ENCODE assay signal across 10 mouse cellular contexts in the genomic region with DNA sequence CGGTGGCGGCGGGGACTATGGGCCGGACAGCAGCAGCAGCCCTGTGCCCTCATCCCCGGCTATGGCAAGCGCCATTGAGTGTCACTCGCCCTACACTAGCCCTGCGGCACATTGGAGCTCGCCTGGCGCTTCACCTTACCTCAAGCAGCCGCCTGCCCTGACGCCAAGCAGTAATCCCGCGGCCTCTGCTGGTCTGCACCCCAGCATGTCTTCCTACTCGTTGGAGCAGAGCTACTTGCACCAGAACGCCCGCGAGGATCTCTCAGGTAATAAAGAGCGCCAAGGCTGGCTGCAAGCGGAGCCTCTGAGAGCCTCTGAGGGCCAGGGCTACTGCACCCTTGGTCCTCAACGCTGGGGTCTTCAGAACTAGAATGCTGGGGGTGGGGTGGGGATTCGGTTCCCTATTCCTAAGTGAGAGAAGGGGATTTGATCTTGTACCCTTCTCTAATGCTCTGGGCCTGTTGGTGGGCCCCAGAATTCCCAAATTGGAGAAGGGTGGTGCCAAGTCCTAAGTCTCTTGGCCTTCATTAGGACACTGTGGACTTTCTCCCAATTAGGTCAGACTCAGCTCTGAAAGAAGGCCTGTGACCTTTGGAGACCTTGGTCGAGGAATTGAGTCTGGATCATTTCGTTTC. TPM values are rescaled to one million over a fixed set of nuclear protein-coding genes. Genes with fewer than 3 reads are reported as not detected.
A peak's percentile ranks its signal among the peaks of the same experiment; 100 is the strongest.
DNase-seq lines count a peak whose midpoint lies in the region; ATAC-seq and TF ChIP-seq lines count a peak whose summit lies in the region.
"Had no signal": no experiment of that assay in that cellular context is flagged by ENCODE, and none has a peak within 500 bp of the region (broad histone marks: within the 10 kb centered on the region; RNA-seq: fewer than 3 reads in every experiment).

No protein-coding gene starts in this region.

- peak overlapping the region; percentile 6; the same call in 1 of the 2 replicates for H3K4me3 ChIP-seq in kidney, postnatal 0 days (replicated peaks; ENCODE audit: low read depth, low read length)
- H3K4me3 ChIP-seq in embryonic facial prominence, embryonic 11.5 days (ENCODE audit: low read depth, low read length) = peak overlapping the region; percentile 60
- peak overlapping the region; percentile 60 for H3K4me3 ChIP-seq in intestine, embryonic 15.5 days (replicated peaks)
- H3K4me3 ChIP-seq in neural tube, embryonic 15.5 days (replicated peaks) = peak overlapping the region; percentile 45

- peaks cover 99% of the 10 kb centered on the region for H3K27me3 ChIP-seq in kidney, postnatal 0 days (ENCODE audit: insufficient read depth, low read length)
- H3K27me3 ChIP-seq in embryonic facial prominence, embryonic 11.5 days (ENCODE audit: control insufficient read depth, insufficient read depth, low read length) = peaks cover 77% of the 10 kb centered on the region
- peaks cover 80% of the 10 kb centered on the region for H3K27me3 ChIP-seq in intestine, embryonic 15.5 days (replicated peaks)
- peaks cover 95% of the 10 kb centered on the region for H3K27me3 ChIP-seq in neural tube, embryonic 15.5 days (replicated peaks)

- H3K4me2 ChIP-seq in kidney, postnatal 0 days (ENCODE audit: low read length) = peak overlapping the region; percentile 74
- peak overlapping the region; percentile 86 for H3K4me2 ChIP-seq in embryonic facial prominence, embryonic 11.5 days (ENCODE audit: low read depth, low read length)
- H3K4me2 ChIP-seq in intestine, embryonic 15.5 days (replicated peaks) = peak overlapping the region; percentile 84
- H3K4me2 ChIP-seq in neural tube, embryonic 15.5 days = peak overlapping the region; percentile 79

- H3K36me3 ChIP-seq in kidney, postnatal 0 days (ENCODE audit: insufficient read depth, low read length) = no peaks in the 10 kb centered on the region
- no peaks in the 10 kb centered on the region for H3K36me3 ChIP-seq in embryonic facial prominence, embryonic 11.5 days (replicated peaks; ENCODE audit: control insufficient read depth, insufficient read depth, low read depth, low read length)
- H3K36me3 ChIP-seq in intestine, embryonic 15.5 days = no peaks in the 10 kb centered on the region
- no peaks in the 10 kb centered on the region for H3K36me3 ChIP-seq in neural tube, embryonic 15.5 days

- ATAC-seq in kidney, postnatal 0 days (replicated peaks; ENCODE audit: low FRiP score, low read depth) = no peak
- ATAC-seq in embryonic facial prominence, embryonic 11.5 days (replicated peaks; ENCODE audit: insufficient number of reproducible peaks, low FRiP score, low TSS enrichment, low read depth) = no peak
- no peak for ATAC-seq in intestine, embryonic 15.5 days
- ATAC-seq in neural tube, embryonic 15.5 days (ENCODE audit: low FRiP score) = no peak

- no peak overlapping the region for H3K9ac ChIP-seq in kidney, postnatal 0 days (ENCODE audit: low read depth, low read length)
- H3K9ac ChIP-seq in embryonic facial prominence, embryonic 11.5 days (replicated peaks; ENCODE audit: low read length) = peak overlapping the region; percentile 64
- peak overlapping the region; percentile 72 for H3K9ac ChIP-seq in intestine, embryonic 15.5 days
- H3K9ac ChIP-seq in neural tube, embryonic 15.5 days (replicated peaks) = peak overlapping the region; percentile 26; the same call in 1 of the 2 replicates

- TF ChIP-seq CTCF in kidney, postnatal 0 days (IDR thresholded peaks at IDR 0.05; ENCODE audit: low read depth) = no peak

- 4% methylated on average over 24 of the region's 24 CpGs for WGBS in kidney, postnatal 0 days
- WGBS in embryonic facial prominence, embryonic 11.5 days = under 1% methylated on average over 24 of the region's 24 CpGs
- WGBS in intestine, embryonic 15.5 days = under 1% methylated on average over 24 of the region's 24 CpGs
- 2% methylated on average over 24 of the region's 24 CpGs for WGBS in neural tube, embryonic 15.5 days

- no peak for DNase-seq in kidney, postnatal 0 days (ENCODE audit: low spot score)
- no peak for DNase-seq in kidney, adult 18-20 months
- DNase-seq in embryonic facial prominence, embryonic 11.5 days (ENCODE audit: low spot score) = no peak
- no peak for DNase-seq in cerebellum, adult 9-10 months
- DNase-seq in MN1 (ENCODE audit: low spot score) = no peak
- DNase-seq in thymus, adult 18-20 months = no peak
- DNase-seq: cerebellum, postnatal 14 days; thymus, postnatal 4 days had no signal

- peaks cover 15% of the 10 kb centered on the region for H3K4me1 ChIP-seq in kidney, postnatal 0 days (replicated peaks; ENCODE audit: insufficient read depth, low read length)
- peaks cover 3% of the 10 kb centered on the region; the same call in 1 of the 2 replicates for H3K4me1 ChIP-seq in embryonic facial prominence, embryonic 11.5 days (ENCODE audit: control insufficient read depth, insufficient read depth, low read length)
- peaks cover 23% of the 10 kb centered on the region for H3K4me1 ChIP-seq in intestine, embryonic 15.5 days (replicated peaks)
- H3K4me1 ChIP-seq in neural tube, embryonic 15.5 days = peaks cover 36% of the 10 kb centered on the region

- no peak overlapping the region for H3K27ac ChIP-seq in kidney, postnatal 0 days
- H3K27ac ChIP-seq in embryonic facial prominence, embryonic 11.5 days (replicated peaks; ENCODE audit: low read depth, low read length) = peak overlapping the region; percentile 84; the same call in 1 of the 2 replicates
- peak overlapping the region; percentile 87 for H3K27ac ChIP-seq in intestine, embryonic 15.5 days
- no peak overlapping the region for H3K27ac ChIP-seq in neural tube, embryonic 15.5 days (replicated peaks)

- no peaks in the 10 kb centered on the region for H3K9me3 ChIP-seq in kidney, postnatal 0 days (replicated peaks; ENCODE audit: low read length)
- no peaks in the 10 kb centered on the region for H3K9me3 ChIP-seq in embryonic facial prominence, embryonic 11.5 days (replicated peaks; ENCODE audit: control insufficient read depth, low read length)
- H3K9me3 ChIP-seq in intestine, embryonic 15.5 days = no peaks in the 10 kb centered on the region
- no peaks in the 10 kb centered on the region for H3K9me3 ChIP-seq in neural tube, embryonic 15.5 days (replicated peaks)

RNA-seq across cellular contexts. Expression of a gene that starts 1.5 kb away (rescaled TPM):
- not detected in 2 replicates for polyA plus RNA-seq in kidney, postnatal 0 days (2015; fragmentation: Nextera tagmentation; extraction: Ambion mirVana)
- polyA plus RNA-seq in embryonic facial prominence, embryonic 11.5 days (2014; fragmentation: Nextera tagmentation; extraction: Ambion mirVana) = 12.3 and 14.7 TPM in 2 replicates
- 17.7 and 20.1 TPM in 2 replicates for polyA plus RNA-seq in intestine, embryonic 15.5 days (2015; fragmentation: Nextera tagmentation; extraction: Ambion mirVana)
- 4.5 and 6.3 TPM in 2 replicates for polyA plus RNA-seq in neural tube, embryonic 15.5 days (2015; fragmentation: Nextera tagmentation; extraction: Ambion mirVana)

Comparison
In these comparisons a context has a peak if more than half of its experiments do, and no peak if none do; other contexts are left out.
1. H3K27ac ChIP-seq: peak in embryonic facial prominence, embryonic 11.5 days (single experiment) and intestine, embryonic 15.5 days (single experiment); none in kidney, postnatal 0 days (single experiment) and neural tube, embryonic 15.5 days (single experiment).
2. H3K4me3 ChIP-seq: peak in every context shown above with its lines; median percentile 60 in embryonic facial prominence, embryonic 11.5 days; 60 in intestine, embryonic 15.5 days; 45 in neural tube, embryonic 15.5 days; 6 in kidney, postnatal 0 days.
3. Peak in every context shown above with its lines, with median percentiles within 50 percentile points of each other: H3K4me2 ChIP-seq.